Mouse (Mus musculus) forebrain, embryonic 16.5 days (tissue): ENCODE data around the gene Fntb. TPM values are rescaled to one million over a fixed set of nuclear protein-coding genes. Genes with fewer than 3 reads are reported as not detected.

ENCODE experiments used
- ATAC-seq: fragments of 200-750 bp; cut with Nextera tagmentation; 2 replicates; pipeline ENCODE4 v1.8.0; 2017; ENCODE audit warnings: mild to moderate bottlenecking, moderate library complexity
- H3K27ac ChIP-seq: fragments of 300-500 bp; sonication (generic); 2 replicates; pipeline ENCODE4 v1.5.1; 2014; ENCODE audit warnings: low read length, control low read depth
- H3K27me3 ChIP-seq: fragments of 300-500 bp; sonication (generic); replicated peaks from 2 replicates; pipeline ENCODE4 v1.6.1; 2014; ENCODE audit warnings: low read length; ENCODE audit not compliant: control insufficient read depth, insufficient read depth
- H3K36me3 ChIP-seq: fragments of 300-500 bp; sonication (generic); 2 replicates; pipeline ENCODE4 v1.6.1; 2014; ENCODE audit not compliant: control insufficient read depth, insufficient read depth
- H3K4me1 ChIP-seq: fragments of 300-500 bp; sonication (generic); replicated peaks from 2 replicates; pipeline ENCODE4 v1.6.1; 2014; ENCODE audit warnings: low read length; ENCODE audit not compliant: control insufficient read depth, insufficient read depth
- H3K4me2 ChIP-seq: fragments of 300-500 bp; sonication (generic); 2 replicates; pipeline ENCODE4 v1.6.1; 2014; ENCODE audit warnings: mild to moderate bottlenecking, low read length, control low read depth
- H3K4me3 ChIP-seq: fragments of 300-500 bp; sonication (generic); replicated peaks from 2 replicates; pipeline ENCODE4 v1.5.1; 2014; ENCODE audit warnings: mild to moderate bottlenecking, low read length, control low read depth
- H3K9ac ChIP-seq: fragments of 300-500 bp; sonication (generic); replicated peaks from 2 replicates; pipeline ENCODE4 v1.6.1; 2014; ENCODE audit warnings: low read depth, low read length, control low read depth
- H3K9me3 ChIP-seq: fragments of 300-500 bp; sonication (generic); 2 replicates; pipeline ENCODE4 v1.6.1; 2016; ENCODE audit warnings: low read length; ENCODE audit not compliant: control insufficient read depth
- WGBS: fragments of 180-500 bp; shearing (Covaris S2); extraction: QIAGEN DNeasy Blood & Tissue Kit; methylation state at CpG from one replicate; pipeline ENCODE4 v1.1.7; 2014; 5-methylcytosine and 5-hydroxymethylcytosine counted together
- polyA plus RNA-seq: library from polyadenylated mRNA; unstranded; fragments of >200 nt; fragmentation: Nextera tagmentation; extraction: Ambion mirVana; gene quantifications from 2 replicates; pipeline ENCODE4 v1.2.1, GENCODE M21; 2015

Gene Fntb
- polyA plus RNA-seq, 1 experiment from 2014 or later = 38.0 TPM

- no peak overlapping the region for H3K9ac ChIP-seq
- no peak for ATAC-seq
- no peaks in the 10 kb centered on the region for H3K4me1 ChIP-seq
- 93% methylated on average over 11 of the region's 11 CpGs for WGBS
- H3K36me3 ChIP-seq = peaks cover 7% of the 10 kb centered on the region
- H3K9me3 ChIP-seq = no peaks in the 10 kb centered on the region
- H3K4me3 ChIP-seq = no peak overlapping the region
- no peak overlapping the region for H3K4me2 ChIP-seq
- H3K27ac ChIP-seq = no peak overlapping the region
- no peaks in the 10 kb centered on the region for H3K27me3 ChIP-seq
These were observed 124.2 kb downstream of the Fntb start for GRCm38 (mm10) chr12:76889404-76890184.

DNA sequence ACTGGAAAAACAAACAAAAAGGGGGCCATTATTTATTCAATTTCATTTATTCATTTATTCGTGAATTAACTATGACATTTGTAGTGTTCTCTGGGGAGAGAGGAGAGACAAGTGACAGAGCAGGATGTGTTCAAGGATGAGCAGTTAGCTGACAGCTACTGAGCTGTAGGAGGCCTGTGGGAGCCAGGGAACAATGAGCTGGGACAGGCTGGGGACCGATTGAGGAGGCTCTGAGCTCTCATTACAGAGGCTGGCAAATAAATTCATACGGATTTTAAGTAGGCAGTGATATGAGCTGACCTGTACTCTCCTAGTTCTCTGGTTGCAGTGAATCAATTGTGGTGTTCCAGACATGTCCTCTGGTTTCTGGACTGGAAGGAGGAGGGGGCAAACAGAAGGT is 125.8 kb downstream of the Fntb start:
- Histone ChIP-seq H3K9me3 (no peaks in the 10 kb centered on the region), H3K4me1 (peaks cover 6% of the 10 kb centered on the region; the same call in 1 of the 2 replicates), H3K4me2 (no peak overlapping the region), H3K27ac (no peak overlapping the region), H3K36me3 (peaks cover 7% of the 10 kb centered on the region), H3K4me3 (no peak overlapping the region), H3K9ac (no peak overlapping the region), H3K27me3 (no peaks in the 10 kb centered on the region)
- no peak for ATAC-seq
- 78% methylated on average over 3 of the region's 3 CpGs for WGBS

- H3K4me1 ChIP-seq = peaks cover 6% of the 10 kb centered on the region; the same call in 1 of the 2 replicates
- H3K9me3 ChIP-seq = no peaks in the 10 kb centered on the region
- peaks cover 4% of the 10 kb centered on the region for H3K36me3 ChIP-seq
- no peak overlapping the region for H3K9ac ChIP-seq
- H3K4me3 ChIP-seq = no peak overlapping the region
- H3K27me3 ChIP-seq = no peaks in the 10 kb centered on the region
- no peak overlapping the region for H3K27ac ChIP-seq
- no peak overlapping the region for H3K4me2 ChIP-seq
- WGBS = 93% methylated on average over 16 of the region's 16 CpGs
- ATAC-seq = no peak
These were observed 127.7 kb downstream of the Fntb start for GRCm38 (mm10) chr12:76892910-76893695.

DNA sequence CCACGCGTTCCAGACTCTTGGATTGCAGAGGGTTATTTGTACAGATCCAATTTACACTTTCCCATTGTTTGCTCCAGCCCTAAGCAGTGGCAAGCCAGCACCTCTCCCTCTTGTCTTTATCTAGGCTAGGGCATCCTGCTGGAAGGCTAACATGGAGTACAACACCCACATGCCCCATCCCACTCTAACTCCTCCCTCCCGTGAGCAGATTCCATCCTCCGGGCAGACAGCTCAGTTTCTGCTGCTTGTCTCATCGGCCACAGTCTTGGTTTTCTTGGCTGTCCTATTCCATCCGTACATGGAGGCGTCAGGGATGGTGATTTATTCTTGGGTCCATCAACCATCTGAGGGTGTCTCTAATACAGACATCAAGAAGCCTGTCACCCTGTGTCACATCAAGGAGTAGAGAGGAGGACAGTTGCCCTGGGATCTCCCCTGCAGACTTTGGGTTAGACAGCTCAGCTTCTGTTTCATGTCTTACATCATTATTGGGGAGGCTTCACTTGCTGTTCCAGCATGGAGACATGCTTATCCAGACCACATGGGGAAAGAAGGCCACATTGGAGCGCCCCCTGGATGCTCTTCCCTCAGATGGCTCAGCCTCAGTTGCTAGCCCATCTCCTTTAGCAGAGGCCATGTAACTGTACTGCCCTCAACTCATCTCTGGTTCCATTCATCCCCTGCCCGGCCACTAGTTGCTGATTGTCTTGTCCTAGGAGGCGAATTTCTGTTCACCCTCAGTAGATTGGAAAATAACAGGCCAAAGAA is 129.6 kb downstream of the Fntb start:
- Histone ChIP-seq H3K4me1 (peaks cover 6% of the 10 kb centered on the region; the same call in 1 of the 2 replicates), H3K9me3 (no peaks in the 10 kb centered on the region), H3K27ac (no peak overlapping the region), H3K9ac (no peak overlapping the region), H3K4me3 (no peak overlapping the region), H3K36me3 (peaks cover 3% of the 10 kb centered on the region; the same call in 1 of the 2 replicates), H3K4me2 (no peak overlapping the region), H3K27me3 (no peaks in the 10 kb centered on the region)
- whole genome bisulfite sequencing = 86% methylated on average over 10 of the region's 10 CpGs
- no peak for ATAC-seq

- Histone ChIP-seq H3K4me3 (no peak overlapping the region), H3K4me2 (no peak overlapping the region), H3K36me3 (peaks cover 1% of the 10 kb centered on the region; the same call in 1 of the 2 replicates), H3K9me3 (no peaks in the 10 kb centered on the region), H3K27ac (no peak overlapping the region), H3K4me1 (peaks cover 6% of the 10 kb centered on the region; the same call in 1 of the 2 replicates), H3K9ac (no peak overlapping the region), H3K27me3 (no peaks in the 10 kb centered on the region)
- ATAC-seq = peak; percentile 73
- 22% methylated on average over 7 of the region's 7 CpGs for WGBS
These were observed 130.4 kb downstream of the Fntb start for GRCm38 (mm10) chr12:76895777-76896176.

DNA sequence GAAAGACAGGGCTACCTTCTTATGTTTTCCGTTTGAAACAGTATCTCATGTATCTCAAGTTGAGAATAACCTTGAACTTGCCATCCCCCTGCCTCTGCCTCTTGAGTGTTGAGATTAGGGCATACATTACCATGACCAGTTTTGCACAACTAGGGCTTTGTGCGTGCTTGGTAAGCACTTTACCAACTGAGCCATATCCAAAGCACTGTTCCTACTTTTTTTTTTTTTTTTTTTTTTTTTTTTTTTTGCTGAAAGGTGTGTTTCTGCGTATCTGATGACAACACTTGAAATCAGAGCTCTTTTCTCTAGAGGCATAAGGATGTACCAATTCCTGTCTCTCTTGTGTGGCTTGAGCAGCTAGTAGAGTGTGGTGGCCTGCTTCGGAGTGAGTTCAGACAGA is 131.2 kb downstream of the Fntb start:
- no peak for ATAC-seq
- Histone ChIP-seq H3K9ac (no peak overlapping the region), H3K27me3 (no peaks in the 10 kb centered on the region), H3K27ac (no peak overlapping the region), H3K36me3 (peaks cover 4% of the 10 kb centered on the region; the same call in 1 of the 2 replicates), H3K4me3 (no peak overlapping the region), H3K4me1 (peaks cover 6% of the 10 kb centered on the region; the same call in 1 of the 2 replicates), H3K4me2 (no peak overlapping the region), H3K9me3 (no peaks in the 10 kb centered on the region)
- 97% methylated on average over 4 of the region's 4 CpGs for WGBS

GRCm38 (mm10) chr12:76897006-76897405 is 131.6 kb downstream of the Fntb start:
- Histone ChIP-seq H3K4me1 (peaks cover 6% of the 10 kb centered on the region; the same call in 1 of the 2 replicates), H3K27me3 (no peaks in the 10 kb centered on the region), H3K9me3 (no peaks in the 10 kb centered on the region), H3K27ac (no peak overlapping the region), H3K4me2 (no peak overlapping the region), H3K36me3 (peaks cover 4% of the 10 kb centered on the region; the same call in 1 of the 2 replicates), H3K9ac (no peak overlapping the region), H3K4me3 (no peak overlapping the region)
- no peak for ATAC-seq
- 82% methylated on average over 10 of the region's 10 CpGs for WGBS

GRCm38 (mm10) chr12:76898141-76898540 is 132.8 kb downstream of the Fntb start:
- ATAC-seq = no peak
- peaks cover 6% of the 10 kb centered on the region; the same call in 1 of the 2 replicates for H3K4me1 ChIP-seq

More at GRCm38 (mm10) chr12:76898141-76898540, 132.8 kb downstream of the Fntb start:
- no peak overlapping the region for H3K4me3 ChIP-seq
- H3K27ac ChIP-seq = no peak overlapping the region
- no peaks in the 10 kb centered on the region for H3K27me3 ChIP-seq
- H3K36me3 ChIP-seq = peaks cover 4% of the 10 kb centered on the region; the same call in 1 of the 2 replicates
- H3K4me2 ChIP-seq = no peak overlapping the region
- H3K9ac ChIP-seq = no peak overlapping the region
- no peaks in the 10 kb centered on the region for H3K9me3 ChIP-seq
